Comparison of ENCODE assay signal across 26 mouse cellular contexts in genomic region chr1:90390422-90390821, GRCm38 (mm10).
"Had no signal": no experiment of that assay in that cellular context is flagged by ENCODE, and none has a peak within 500 bp of the region (broad histone marks: within the 10 kb centered on the region; RNA-seq: fewer than 3 reads in every experiment).

No protein-coding gene starts in this region.

- DNase-seq: gastrocnemius, adult 2 months; gastrocnemius, postnatal 10 days; gastrocnemius, postnatal 25 days; heart, adult 2 months; heart, postnatal 14 days; heart, postnatal 36 days; kidney, adult 11 months; kidney, adult 2 months; kidney, adult 9 months; kidney, postnatal 14 days; kidney, postnatal 36 days; layer of hippocampus, postnatal 36 days; left cerebral cortex, postnatal 4 days had no signal

- H3K27me3 ChIP-seq: heart, embryonic 15.5 days; hindbrain, embryonic 15.5 days; limb, embryonic 15.5 days; liver, embryonic 12.5 days had no signal

- H3K4me2 ChIP-seq: heart, embryonic 11.5 days; heart, embryonic 13.5 days; heart, embryonic 15.5 days; hindbrain, embryonic 13.5 days; hindbrain, embryonic 15.5 days; kidney, embryonic 15.5 days; limb, embryonic 13.5 days; limb, embryonic 15.5 days; liver, embryonic 12.5 days had no signal

- ATAC-seq: hindbrain, postnatal 0 days; intestine, embryonic 16.5 days; liver, embryonic 12.5 days had no signal

- H3K4me3 ChIP-seq: gastrocnemius, adult 2 months; heart, adult 2 months; heart, embryonic 13.5 days; heart, embryonic 15.5 days; hindbrain, embryonic 13.5 days; hindbrain, embryonic 15.5 days; kidney, embryonic 15.5 days; limb, embryonic 13.5 days; limb, embryonic 15.5 days; liver, embryonic 12.5 days had no signal

- H3K9me3 ChIP-seq: heart, embryonic 13.5 days; heart, embryonic 15.5 days; hindbrain, embryonic 13.5 days; hindbrain, embryonic 15.5 days; kidney, embryonic 15.5 days; limb, embryonic 13.5 days; limb, embryonic 15.5 days; liver, embryonic 12.5 days had no signal

- H3K27ac ChIP-seq: gastrocnemius, adult 2 months; heart, adult 2 months; heart, embryonic 13.5 days; heart, embryonic 15.5 days; hindbrain, embryonic 13.5 days; hindbrain, embryonic 15.5 days; hindbrain, postnatal 0 days; kidney, embryonic 15.5 days; kidney, postnatal 0 days; limb, embryonic 13.5 days; limb, embryonic 15.5 days; liver, embryonic 12.5 days; liver, embryonic 14.5 days had no signal

- H3K9ac ChIP-seq: heart, embryonic 13.5 days; heart, embryonic 15.5 days; hindbrain, embryonic 13.5 days; hindbrain, embryonic 15.5 days; kidney, embryonic 15.5 days; limb, embryonic 13.5 days; limb, embryonic 15.5 days; liver, embryonic 12.5 days; liver, embryonic 14.5 days had no signal

- H3K4me1 ChIP-seq: heart, embryonic 13.5 days; heart, embryonic 15.5 days; hindbrain, embryonic 13.5 days; hindbrain, embryonic 15.5 days; kidney, embryonic 15.5 days; liver, embryonic 12.5 days had no signal

- H3K36me3 ChIP-seq: heart, embryonic 13.5 days; heart, embryonic 15.5 days; hindbrain, embryonic 13.5 days; hindbrain, embryonic 15.5 days; kidney, embryonic 15.5 days; limb, embryonic 13.5 days; limb, embryonic 15.5 days; liver, embryonic 12.5 days had no signal
